Mouse (Mus musculus): ENCODE measurements around the gene Phc2. TPM values are rescaled to one million over a fixed set of nuclear protein-coding genes. Genes with fewer than 3 reads are reported as not detected.

The Phc2 gene
- polyA plus RNA-seq, 1 experiment from 2014 or later, result 52.8 TPM

- peak overlapping the region; percentile 75 for H3K4me3 ChIP-seq (replicated peaks; ENCODE audit: low read length)
- peak overlapping the region; percentile 94 for H3K27ac ChIP-seq
- peak overlapping the region; percentile 100 for H3K9ac ChIP-seq
- peak overlapping the region; percentile 100 for H3K4me2 ChIP-seq (replicated peaks)
- 0 out of 2 replicates have a peak, but pooled peaks cover 17% of the 10 kb centered on the region for H3K36me3 ChIP-seq (replicated peaks; ENCODE audit: control insufficient read depth, insufficient read depth)
- H3K9me3 ChIP-seq (ENCODE audit: control insufficient read depth, low read length), result no peaks in the 10 kb centered on the region
- ATAC-seq (ENCODE audit: low FRiP score) (peak; percentile 32; the same call in 1 of the 2 replicates), DNase-seq (ENCODE audit: low spot score) (no peak)
- H3K4me1 ChIP-seq (replicated peaks; ENCODE audit: control insufficient read depth, insufficient read depth, low read length), result peaks cover 63% of the 10 kb centered on the region
- no peaks in the 10 kb centered on the region for H3K27me3 ChIP-seq (ENCODE audit: control insufficient read depth, insufficient read depth, low read length)
- 5% methylated on average over 15 of the region's 15 CpGs for WGBS
Observed at GRCm38 (mm10) chr4:128729033-128729708, 74.7 kb downstream of the Phc2 start.

DNA sequence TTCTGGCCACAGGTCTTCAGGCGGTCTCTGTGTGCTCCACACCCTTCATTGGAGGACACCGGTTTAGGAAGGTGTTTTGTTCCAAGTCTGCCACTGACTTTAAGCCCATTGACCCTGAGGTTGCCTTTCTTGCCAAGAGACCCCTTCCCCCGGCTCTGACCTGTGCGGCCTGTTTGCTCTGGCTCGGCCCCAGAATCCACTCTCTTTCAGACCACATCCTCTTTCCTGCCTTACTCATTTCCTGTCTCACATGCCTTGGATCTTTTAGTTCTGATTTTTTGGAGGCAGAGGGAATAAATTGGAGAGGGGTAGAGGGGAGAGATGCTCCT is 75.2 kb downstream of the Phc2 start:
- ATAC-seq (ENCODE audit: low FRiP score), result no peak
- no peaks in the 10 kb centered on the region for H3K9me3 ChIP-seq (ENCODE audit: control insufficient read depth, low read length)
- peaks cover 68% of the 10 kb centered on the region for H3K4me1 ChIP-seq (replicated peaks; ENCODE audit: control insufficient read depth, insufficient read depth, low read length)
- WGBS, result 16% methylated on average over 5 of the region's 5 CpGs
- H3K36me3 ChIP-seq (replicated peaks; ENCODE audit: control insufficient read depth, insufficient read depth), result 0 out of 2 replicates have a peak, but pooled peaks cover 18% of the 10 kb centered on the region
- peak overlapping the region; percentile 75 for H3K4me3 ChIP-seq (replicated peaks; ENCODE audit: low read length)
- H3K4me2 ChIP-seq (replicated peaks), result peak overlapping the region; percentile 100
- DNase-seq (ENCODE audit: low spot score), result no peak
- peak overlapping the region; percentile 100 for H3K9ac ChIP-seq
- H3K27ac ChIP-seq, result peak overlapping the region; percentile 94
- H3K27me3 ChIP-seq (ENCODE audit: control insufficient read depth, insufficient read depth, low read length), result no peaks in the 10 kb centered on the region

GRCm38 (mm10) chr4:128730271-128730670 is 75.8 kb downstream of the Phc2 start:
- DNase-seq (ENCODE audit: low spot score) (no peak), ATAC-seq (ENCODE audit: low FRiP score) (no peak)
- Histone ChIP-seq H3K9me3 (ENCODE audit: control insufficient read depth, low read length) (no peaks in the 10 kb centered on the region), H3K27ac (no peak overlapping the region; the same call in none of the 2 replicates), H3K36me3 (replicated peaks; ENCODE audit: control insufficient read depth, insufficient read depth) (peaks cover 24% of the 10 kb centered on the region; the same call in 1 of the 2 replicates), H3K4me3 (replicated peaks; ENCODE audit: low read length) (peak overlapping the region; percentile 75), H3K9ac (peak overlapping the region; percentile 100), H3K4me2 (replicated peaks) (peak overlapping the region; percentile 100), H3K27me3 (ENCODE audit: control insufficient read depth, insufficient read depth, low read length) (no peaks in the 10 kb centered on the region), H3K4me1 (replicated peaks; ENCODE audit: control insufficient read depth, insufficient read depth, low read length) (peaks cover 71% of the 10 kb centered on the region)
- 41% methylated on average over 6 of the region's 6 CpGs for WGBS

DNA sequence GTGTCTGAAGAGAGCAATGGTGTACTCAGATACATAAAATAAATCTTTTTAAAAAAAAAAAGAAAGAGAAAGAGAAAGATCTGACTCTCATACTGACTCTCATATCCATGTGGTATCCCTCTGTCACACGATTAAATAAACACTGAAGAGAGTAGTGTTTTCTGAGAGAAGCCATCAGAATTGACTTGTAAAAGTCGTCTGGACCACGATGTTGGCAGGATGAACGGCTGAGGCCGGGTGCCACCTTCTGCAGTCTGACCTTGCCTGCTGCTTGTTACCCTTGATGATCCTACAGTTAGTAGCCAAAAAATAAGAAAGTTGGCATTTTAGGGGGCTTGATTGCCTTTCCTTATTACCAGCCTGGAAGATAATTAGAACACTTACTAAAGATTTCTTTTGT is 78.3 kb downstream of the Phc2 start:
- Histone ChIP-seq H3K4me1 (replicated peaks; ENCODE audit: control insufficient read depth, insufficient read depth, low read length) (peaks cover 91% of the 10 kb centered on the region), H3K36me3 (replicated peaks; ENCODE audit: control insufficient read depth, insufficient read depth) (peaks cover 26% of the 10 kb centered on the region; the same call in 1 of the 2 replicates), H3K4me2 (replicated peaks) (no peak overlapping the region), H3K9me3 (ENCODE audit: control insufficient read depth, low read length) (no peaks in the 10 kb centered on the region), H3K9ac (no peak overlapping the region), H3K27ac (no peak overlapping the region; the same call in 1 of the 2 replicates), H3K27me3 (ENCODE audit: control insufficient read depth, insufficient read depth, low read length) (no peaks in the 10 kb centered on the region), H3K4me3 (replicated peaks; ENCODE audit: low read length) (no peak overlapping the region)
- ATAC-seq (ENCODE audit: low FRiP score), result no peak
- 34% methylated on average over 5 of the region's 5 CpGs for WGBS
- no peak for DNase-seq (ENCODE audit: low spot score)

GRCm38 (mm10) chr4:128733496-128733895 is 79.0 kb downstream of the Phc2 start:
- H3K9me3 ChIP-seq (ENCODE audit: control insufficient read depth, low read length), result no peaks in the 10 kb centered on the region
- H3K4me1 ChIP-seq (replicated peaks; ENCODE audit: control insufficient read depth, insufficient read depth, low read length), result peaks cover 95% of the 10 kb centered on the region
- H3K9ac ChIP-seq, result peak overlapping the region; percentile 21
- H3K36me3 ChIP-seq (replicated peaks; ENCODE audit: control insufficient read depth, insufficient read depth), result peaks cover 29% of the 10 kb centered on the region
- 31% methylated on average over 6 of the region's 6 CpGs for WGBS
- peak overlapping the region; percentile 27 for H3K4me2 ChIP-seq (replicated peaks)
- DNase-seq (ENCODE audit: low spot score), result no peak
- H3K27ac ChIP-seq, result peak overlapping the region; percentile 11
- no peaks in the 10 kb centered on the region for H3K27me3 ChIP-seq (ENCODE audit: control insufficient read depth, insufficient read depth, low read length)
- no peak overlapping the region for H3K4me3 ChIP-seq (replicated peaks; ENCODE audit: low read length)
- no peak for ATAC-seq (ENCODE audit: low FRiP score)

DNA sequence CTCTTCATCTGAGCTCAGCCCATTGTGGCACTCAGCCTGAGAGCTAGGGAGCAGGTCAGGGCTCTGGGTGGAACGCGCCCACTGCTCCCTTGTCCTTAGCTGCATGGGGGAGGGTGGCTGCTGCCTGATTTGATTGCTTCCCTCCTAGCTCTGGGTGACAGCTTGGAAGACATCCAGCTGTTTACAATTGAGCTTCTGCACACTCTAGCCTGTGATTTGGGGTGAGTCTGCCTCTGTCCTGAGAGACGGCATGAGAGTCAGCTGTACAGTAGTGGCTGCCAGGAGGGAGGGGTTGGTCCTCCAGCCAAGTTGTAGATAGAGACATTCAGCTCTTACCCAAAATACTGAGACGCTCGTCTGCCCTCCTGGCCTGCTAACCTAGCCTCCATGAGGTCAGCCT is 79.7 kb downstream of the Phc2 start:
- DNase-seq (ENCODE audit: low spot score), result peak; percentile 63
- ATAC-seq (ENCODE audit: low FRiP score), result peak; percentile 82
- 19% methylated on average over 5 of the region's 5 CpGs for WGBS
- Histone ChIP-seq H3K4me2 (replicated peaks) (peak overlapping the region; percentile 27; the same call in 1 of the 2 replicates), H3K4me1 (replicated peaks; ENCODE audit: control insufficient read depth, insufficient read depth, low read length) (peaks cover 87% of the 10 kb centered on the region), H3K27ac (peak overlapping the region; percentile 11), H3K9me3 (ENCODE audit: control insufficient read depth, low read length) (no peaks in the 10 kb centered on the region), H3K4me3 (replicated peaks; ENCODE audit: low read length) (no peak overlapping the region), H3K36me3 (replicated peaks; ENCODE audit: control insufficient read depth, insufficient read depth) (peaks cover 29% of the 10 kb centered on the region), H3K9ac (peak overlapping the region; percentile 21), H3K27me3 (ENCODE audit: control insufficient read depth, insufficient read depth, low read length) (no peaks in the 10 kb centered on the region)

- no peak for ATAC-seq (ENCODE audit: low FRiP score)
- Histone ChIP-seq H3K9me3 (ENCODE audit: control insufficient read depth, low read length) (no peaks in the 10 kb centered on the region), H3K9ac (peak overlapping the region; percentile 30; the same call in 1 of the 2 replicates)
Observed at GRCm38 (mm10) chr4:128734721-128735671, 80.5 kb downstream of the Phc2 start.

DNA sequence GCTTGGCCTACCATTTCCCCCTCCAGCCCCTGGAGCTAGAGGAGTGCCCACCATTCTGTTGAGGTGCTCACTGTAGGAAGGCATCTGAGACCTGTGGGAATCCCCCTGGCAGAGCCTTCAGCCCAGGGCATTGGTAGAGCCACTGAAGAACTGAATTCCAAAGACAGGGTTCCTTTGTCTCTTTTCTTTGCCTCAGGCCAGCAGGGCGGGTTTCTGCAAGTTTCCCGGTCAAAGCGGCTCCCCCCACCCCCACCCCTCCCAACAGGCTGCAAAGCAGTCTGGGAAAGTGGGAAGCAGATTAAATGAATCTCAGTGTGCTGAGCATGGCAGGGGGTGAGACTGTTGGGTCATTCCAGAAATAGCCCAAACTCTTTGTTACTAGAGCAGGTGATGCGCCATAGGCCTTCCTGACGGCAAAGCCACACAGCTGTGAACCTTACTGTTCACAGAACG is 82.7 kb downstream of the Phc2 start:
- peak overlapping the region; percentile 33 for H3K4me2 ChIP-seq (replicated peaks)
- no peak for ATAC-seq (ENCODE audit: low FRiP score)
- no peak for DNase-seq (ENCODE audit: low spot score)
- peaks cover 25% of the 10 kb centered on the region for H3K36me3 ChIP-seq (replicated peaks; ENCODE audit: control insufficient read depth, insufficient read depth)
- peak overlapping the region; percentile 34; the same call in 1 of the 2 replicates for H3K9ac ChIP-seq
- H3K4me3 ChIP-seq (replicated peaks; ENCODE audit: low read length), result no peak overlapping the region; the same call in 1 of the 2 replicates
- no peaks in the 10 kb centered on the region for H3K27me3 ChIP-seq (ENCODE audit: control insufficient read depth, insufficient read depth, low read length)
- 2% methylated on average over 6 of the region's 6 CpGs for WGBS
- no peaks in the 10 kb centered on the region for H3K9me3 ChIP-seq (ENCODE audit: control insufficient read depth, low read length)
- H3K4me1 ChIP-seq (replicated peaks; ENCODE audit: control insufficient read depth, insufficient read depth, low read length), result peaks cover 60% of the 10 kb centered on the region
- peak overlapping the region; percentile 82 for H3K27ac ChIP-seq

More at GRCm38 (mm10) chr4:128734721-128735671, 80.5 kb downstream of the Phc2 start:
- Histone ChIP-seq H3K27ac (peak overlapping the region; percentile 52), H3K4me2 (replicated peaks) (peak overlapping the region; percentile 13), H3K36me3 (replicated peaks; ENCODE audit: control insufficient read depth, insufficient read depth) (peaks cover 29% of the 10 kb centered on the region), H3K4me1 (replicated peaks; ENCODE audit: control insufficient read depth, insufficient read depth, low read length) (peaks cover 80% of the 10 kb centered on the region), H3K4me3 (replicated peaks; ENCODE audit: low read length) (no peak overlapping the region), H3K27me3 (ENCODE audit: control insufficient read depth, insufficient read depth, low read length) (no peaks in the 10 kb centered on the region)
- no peak for DNase-seq (ENCODE audit: low spot score)
- WGBS, result 60% methylated on average over 18 of the region's 18 CpGs
